Mouse (Mus musculus): ENCODE measurements around the gene Slc22a20.

GRCm38 (mm10) chr19:5989585-5989984 is 3.6 kb upstream of the Slc22a20 start:
- TF ChIP-seq CTCF (IDR thresholded peaks at IDR 0.05; ENCODE audit: insufficient read depth, low read depth, low read length) (no peak), POLR2A (IDR thresholded peaks at IDR 0.05; ENCODE audit: insufficient read depth, low read depth, low read length) (no peak)

All from olfactory bulb, adult 2 months (tissue).